Mouse (Mus musculus) testis, postnatal 14 days (tissue): Measurements from ENCODE around the gene B2m.

Source experiments
- DNase-seq: peaks from one replicate; pipeline ENCODE4 v3.0.0; 2021; ENCODE audit warnings: low spot score

B2m gene

DNA sequence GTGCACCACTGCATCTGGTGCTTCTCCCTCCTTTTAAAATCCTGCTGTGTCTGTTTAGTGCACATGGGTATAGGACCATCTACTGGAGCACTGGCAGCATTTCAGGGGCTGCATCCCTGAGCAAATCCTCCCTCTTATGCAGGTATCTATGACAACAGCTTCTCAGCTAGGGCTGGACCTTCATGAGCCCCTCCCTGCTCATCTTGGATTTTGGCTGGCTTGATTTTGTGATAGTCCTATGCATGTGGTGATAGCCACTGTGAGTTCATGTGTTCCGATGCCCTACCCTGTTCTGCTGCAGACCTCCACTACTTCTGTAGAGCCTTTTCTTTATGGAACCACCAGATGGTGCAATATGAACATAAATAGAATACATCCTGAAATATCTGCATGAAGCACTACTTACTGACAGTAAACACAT is 47.0 kb downstream of the B2m start:
- DNase-seq: no peak

DNA sequence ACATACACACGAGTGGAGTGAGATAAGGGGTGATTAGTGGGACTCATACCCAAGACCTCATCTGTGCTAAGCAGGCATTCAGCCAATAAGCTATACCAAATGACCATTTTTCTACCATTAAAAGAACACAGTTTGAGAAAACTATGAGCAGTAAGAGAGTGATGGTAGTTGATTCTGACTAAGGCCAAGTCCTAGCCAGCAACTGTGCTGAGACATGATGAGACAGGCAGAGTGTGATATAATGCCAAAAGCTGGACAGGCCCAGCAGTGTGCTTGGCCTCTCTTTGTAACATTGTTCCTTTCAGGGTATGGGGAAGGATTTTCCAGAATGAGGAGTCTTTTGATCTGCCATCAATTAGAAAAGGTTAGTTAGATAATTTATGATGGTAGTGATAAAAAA is 54.0 kb downstream of the B2m start:
- DNase-seq: no peak
